Mouse (Mus musculus): ENCODE results near the gene Itgb4. TPM values are rescaled to one million over a fixed set of nuclear protein-coding genes. Genes with fewer than 3 reads are reported as not detected.
A peak's percentile ranks its signal among the peaks of the same experiment; 100 is the strongest.

Itgb4 gene
- polyA plus RNA-seq, 1 experiment from 2014 or later, result 0.99 TPM

GRCm38 (mm10) chr11:116004186-116004823 is 29.8 kb downstream of the Itgb4 start:
- H3K4me1 ChIP-seq, result peaks cover 10% of the 10 kb centered on the region; the same call in 1 of the 2 replicates
- no peak for ATAC-seq (ENCODE audit: low FRiP score, low read depth)
- H3K36me3 ChIP-seq, result peaks cover 9% of the 10 kb centered on the region; the same call in 1 of the 2 replicates
- 0 out of 2 replicates have a peak, but pooled peaks cover 4% of the 10 kb centered on the region for H3K27me3 ChIP-seq (replicated peaks)
- WGBS, result 37% methylated on average over 8 of the region's 8 CpGs
- H3K4me2 ChIP-seq (replicated peaks), result peak overlapping the region; percentile 65
- peak overlapping the region; percentile 44 for H3K9ac ChIP-seq
- H3K27ac ChIP-seq, result no peak overlapping the region
- H3K9me3 ChIP-seq, result no peaks in the 10 kb centered on the region
- peak overlapping the region; percentile 21 for H3K4me3 ChIP-seq

- 6% methylated on average over 54 of the region's 54 CpGs for WGBS
- Histone ChIP-seq H3K4me2 (replicated peaks) (peak overlapping the region; percentile 65), H3K9me3 (no peaks in the 10 kb centered on the region), H3K36me3 (peaks cover 9% of the 10 kb centered on the region; the same call in 1 of the 2 replicates), H3K27me3 (replicated peaks) (0 out of 2 replicates have a peak, but pooled peaks cover 4% of the 10 kb centered on the region), H3K27ac (no peak overlapping the region), H3K4me3 (peak overlapping the region; percentile 21), H3K9ac (peak overlapping the region; percentile 44), H3K4me1 (peaks cover 10% of the 10 kb centered on the region; the same call in 1 of the 2 replicates)
- peak; percentile 55 for ATAC-seq (ENCODE audit: low FRiP score, low read depth)
Measured at GRCm38 (mm10) chr11:116004840-116005700, 30.6 kb downstream of the Itgb4 start.

GRCm38 (mm10) chr11:116005701-116006419 is 31.4 kb downstream of the Itgb4 start:
- Histone ChIP-seq H3K36me3 (peaks cover 9% of the 10 kb centered on the region; the same call in 1 of the 2 replicates), H3K9ac (no peak overlapping the region), H3K27ac (no peak overlapping the region), H3K4me2 (replicated peaks) (peak overlapping the region; percentile 65), H3K9me3 (no peaks in the 10 kb centered on the region), H3K4me1 (peaks cover 10% of the 10 kb centered on the region; the same call in 1 of the 2 replicates), H3K27me3 (replicated peaks) (0 out of 2 replicates have a peak, but pooled peaks cover 4% of the 10 kb centered on the region), H3K4me3 (no peak overlapping the region)
- ATAC-seq (ENCODE audit: low FRiP score, low read depth), result peak; percentile 30
- WGBS, result 75% methylated on average over 9 of the region's 9 CpGs

- no peak overlapping the region for H3K4me3 ChIP-seq
Measured at GRCm38 (mm10) chr11:116007095-116007850, 32.8 kb downstream of the Itgb4 start.

GRCm38 (mm10) chr11:116008411-116008810 is 33.9 kb downstream of the Itgb4 start:
- no peaks in the 10 kb centered on the region for H3K9me3 ChIP-seq
- 91% methylated on average over 11 of the region's 11 CpGs for WGBS
- H3K27ac ChIP-seq, result no peak overlapping the region
- H3K9ac ChIP-seq, result no peak overlapping the region
- H3K4me2 ChIP-seq (replicated peaks), result no peak overlapping the region
- H3K27me3 ChIP-seq (replicated peaks), result 0 out of 2 replicates have a peak, but pooled peaks cover 4% of the 10 kb centered on the region
- peaks cover 9% of the 10 kb centered on the region; the same call in 1 of the 2 replicates for H3K36me3 ChIP-seq
- H3K4me1 ChIP-seq, result peaks cover 28% of the 10 kb centered on the region; the same call in 1 of the 2 replicates
- ATAC-seq (ENCODE audit: low FRiP score, low read depth), result no peak
- H3K4me3 ChIP-seq, result no peak overlapping the region

More at GRCm38 (mm10) chr11:116007095-116007850, 32.8 kb downstream of the Itgb4 start:
- 91% methylated on average over 28 of the region's 28 CpGs for WGBS
- no peak overlapping the region for H3K9ac ChIP-seq
- H3K9me3 ChIP-seq, result no peaks in the 10 kb centered on the region
- no peak for ATAC-seq (ENCODE audit: low FRiP score, low read depth)
- no peak overlapping the region for H3K27ac ChIP-seq
- peaks cover 18% of the 10 kb centered on the region; the same call in 1 of the 2 replicates for H3K4me1 ChIP-seq
- 0 out of 2 replicates have a peak, but pooled peaks cover 4% of the 10 kb centered on the region for H3K27me3 ChIP-seq (replicated peaks)
- H3K4me2 ChIP-seq (replicated peaks), result no peak overlapping the region
- peaks cover 9% of the 10 kb centered on the region; the same call in 1 of the 2 replicates for H3K36me3 ChIP-seq

DNA sequence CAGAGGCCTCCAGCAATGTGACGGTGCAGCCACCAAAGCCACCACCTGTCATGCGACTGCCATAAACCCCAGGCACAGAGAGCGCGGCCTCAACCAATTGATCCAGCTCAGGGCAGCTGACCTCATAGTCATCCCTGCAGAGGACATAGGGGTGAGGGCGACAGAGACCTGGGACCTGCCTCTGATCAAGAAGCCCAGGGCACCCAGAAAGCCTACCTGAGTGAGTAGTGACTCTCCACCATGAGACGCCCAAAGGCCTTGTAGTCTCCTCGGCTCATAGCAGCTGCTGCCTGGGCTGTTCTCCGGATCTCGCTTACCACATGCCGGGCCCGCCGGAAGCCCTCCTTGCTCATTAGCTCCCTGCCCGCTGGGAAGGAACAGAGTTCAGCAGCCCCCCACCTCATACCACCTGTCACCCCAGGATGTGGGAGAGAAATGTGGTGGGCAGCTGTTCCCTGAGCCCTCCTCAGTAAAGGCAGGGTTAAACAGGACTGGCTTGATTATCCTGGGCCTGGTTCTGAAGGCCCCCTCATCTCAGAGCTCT is 34.4 kb downstream of the Itgb4 start:
- Histone ChIP-seq H3K27me3 (replicated peaks) (0 out of 2 replicates have a peak, but pooled peaks cover 4% of the 10 kb centered on the region), H3K9ac (no peak overlapping the region), H3K36me3 (peaks cover 9% of the 10 kb centered on the region; the same call in 1 of the 2 replicates), H3K4me1 (peaks cover 28% of the 10 kb centered on the region; the same call in 1 of the 2 replicates), H3K4me3 (no peak overlapping the region), H3K27ac (no peak overlapping the region), H3K9me3 (no peaks in the 10 kb centered on the region), H3K4me2 (replicated peaks) (no peak overlapping the region)
- WGBS, result 82% methylated on average over 13 of the region's 13 CpGs
- ATAC-seq (ENCODE audit: low FRiP score, low read depth), result no peak

GRCm38 (mm10) chr11:116009661-116010060 is 35.2 kb downstream of the Itgb4 start:
- Histone ChIP-seq H3K4me2 (replicated peaks) (no peak overlapping the region), H3K9me3 (no peaks in the 10 kb centered on the region), H3K27ac (no peak overlapping the region), H3K4me1 (peaks cover 24% of the 10 kb centered on the region; the same call in 1 of the 2 replicates), H3K36me3 (peaks cover 9% of the 10 kb centered on the region; the same call in 1 of the 2 replicates), H3K9ac (no peak overlapping the region), H3K27me3 (replicated peaks) (0 out of 2 replicates have a peak, but pooled peaks cover 4% of the 10 kb centered on the region), H3K4me3 (no peak overlapping the region)
- ATAC-seq (ENCODE audit: low FRiP score, low read depth), result no peak
- 90% methylated on average over 11 of the region's 11 CpGs for WGBS

DNA sequence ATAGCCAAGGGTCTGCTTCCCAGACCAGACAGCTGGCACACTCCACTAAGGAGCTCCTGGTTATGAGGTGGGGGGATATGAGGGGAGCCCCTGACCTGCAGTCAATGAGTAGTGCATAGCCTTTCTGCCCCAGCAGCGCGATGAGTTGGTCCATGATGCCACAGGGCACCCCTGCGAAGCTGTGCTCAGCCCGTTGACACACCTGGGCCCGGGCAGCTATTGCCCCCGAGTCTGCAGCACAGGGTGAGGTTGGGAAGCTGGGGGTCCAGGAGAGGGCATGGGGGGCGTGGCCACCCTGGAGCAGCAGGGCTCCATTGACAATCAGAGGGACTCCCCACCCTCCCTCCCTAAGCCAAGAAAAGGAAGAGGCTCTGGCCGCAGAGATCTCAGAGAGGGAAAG is 35.6 kb downstream of the Itgb4 start:
- 93% methylated on average over 8 of the region's 8 CpGs for WGBS
- H3K27ac ChIP-seq, result no peak overlapping the region
- H3K4me3 ChIP-seq, result no peak overlapping the region
- H3K27me3 ChIP-seq (replicated peaks), result 0 out of 2 replicates have a peak, but pooled peaks cover 4% of the 10 kb centered on the region
- ATAC-seq (ENCODE audit: low FRiP score, low read depth), result no peak
- H3K9me3 ChIP-seq, result no peaks in the 10 kb centered on the region
- H3K9ac ChIP-seq, result no peak overlapping the region
- peaks cover 21% of the 10 kb centered on the region; the same call in 1 of the 2 replicates for H3K4me1 ChIP-seq
- no peak overlapping the region for H3K4me2 ChIP-seq (replicated peaks)
- H3K36me3 ChIP-seq, result peaks cover 9% of the 10 kb centered on the region; the same call in 1 of the 2 replicates

GRCm38 (mm10) chr11:116010948-116011347 is 36.4 kb downstream of the Itgb4 start:
- Histone ChIP-seq H3K4me1 (0 out of 2 replicates have a peak, but pooled peaks cover 18% of the 10 kb centered on the region), H3K27me3 (replicated peaks) (0 out of 2 replicates have a peak, but pooled peaks cover 4% of the 10 kb centered on the region), H3K4me3 (no peak overlapping the region), H3K27ac (no peak overlapping the region), H3K36me3 (peaks cover 9% of the 10 kb centered on the region; the same call in 1 of the 2 replicates), H3K9ac (no peak overlapping the region), H3K4me2 (replicated peaks) (no peak overlapping the region), H3K9me3 (no peaks in the 10 kb centered on the region)
- WGBS, result 80% methylated on average over 5 of the region's 5 CpGs
- no peak for ATAC-seq (ENCODE audit: low FRiP score, low read depth)

- 28% methylated on average over 14 of the region's 14 CpGs for WGBS
- H3K27ac ChIP-seq, result no peak overlapping the region; the same call in 1 of the 2 replicates
Measured at GRCm38 (mm10) chr11:116011529-116012261, 37.2 kb downstream of the Itgb4 start.

More at GRCm38 (mm10) chr11:116011529-116012261, 37.2 kb downstream of the Itgb4 start:
- no peak; the same call in 1 of the 2 replicates for ATAC-seq (ENCODE audit: low FRiP score, low read depth)
- Histone ChIP-seq H3K27me3 (replicated peaks) (0 out of 2 replicates have a peak, but pooled peaks cover 4% of the 10 kb centered on the region), H3K36me3 (peaks cover 9% of the 10 kb centered on the region; the same call in 1 of the 2 replicates), H3K4me1 (0 out of 2 replicates have a peak, but pooled peaks cover 18% of the 10 kb centered on the region), H3K9ac (peak overlapping the region; percentile 69), H3K9me3 (no peaks in the 10 kb centered on the region), H3K4me3 (peak overlapping the region; percentile 57), H3K4me2 (replicated peaks) (peak overlapping the region; percentile 81)

All from neural tube, embryonic 12.5 days (tissue).